Mouse (Mus musculus): Measurements from ENCODE around the gene Kbtbd3. TPM values are rescaled to one million over a fixed set of nuclear protein-coding genes. Genes with fewer than 3 reads are reported as not detected.

Gene Kbtbd3
- 4.3 TPM for polyA plus RNA-seq (2017; shearing (Covaris generic))

GRCm38 (mm10) chr9:4309351-4310085 is at the start of gene Kbtbd3, which contains the start of gene Aasdhppt:
Gene Kbtbd3 (plus strand): TSS chr9:4309833.
Gene Aasdhppt (minus strand): TSS chr9:4309471.

GRCm38 (mm10) chr9:4375828-4376639 is 66.4 kb downstream of the Kbtbd3 start, which contains the start of gene Msantd4:
Gene Msantd4 (plus strand): TSS chr9:4376562.

Other genes with a start within 250 kb of the Kbtbd3 start
- gene Aasdhppt, start 362 bp upstream of the Kbtbd3 start, polyA plus RNA-seq (2017; shearing (Covaris generic)): 21.4 TPM
- gene Msantd4, start 66.7 kb downstream of the Kbtbd3 start, polyA plus RNA-seq (2017; shearing (Covaris generic)): 9.4 TPM